Mouse (Mus musculus): Measurements from ENCODE around the gene Ankrd12.

Gene Ankrd12

GRCm38 (mm10) chr17:65967751-65968150, 109.1 kb downstream of the Ankrd12 start:
- DNase-seq (ENCODE audit: low read depth, low spot score), result no peak

- DNase-seq (ENCODE audit: low read depth, low spot score), result no peak
Observed at GRCm38 (mm10) chr17:65962263-65962662, 114.6 kb downstream of the Ankrd12 start.

- DNase-seq (ENCODE audit: low read depth, low spot score), result no peak
Observed at GRCm38 (mm10) chr17:65961606-65962136, 115.2 kb downstream of the Ankrd12 start.

GRCm38 (mm10) chr17:65959011-65959410, 117.9 kb downstream of the Ankrd12 start:
- no peak for DNase-seq (ENCODE audit: low read depth, low spot score)

- DNase-seq (ENCODE audit: low read depth, low spot score), result no peak
Observed at GRCm38 (mm10) chr17:65958366-65958765, 118.5 kb downstream of the Ankrd12 start.

GRCm38 (mm10) chr17:65957782-65958325, 119.0 kb downstream of the Ankrd12 start:
- DNase-seq (ENCODE audit: low read depth, low spot score), result no peak

GRCm38 (mm10) chr17:65956993-65957781, 119.7 kb downstream of the Ankrd12 start:
- no peak for DNase-seq (ENCODE audit: low read depth, low spot score)

- DNase-seq (ENCODE audit: low read depth, low spot score), result no peak
Observed at GRCm38 (mm10) chr17:65956140-65956539, 120.7 kb downstream of the Ankrd12 start.

- DNase-seq (ENCODE audit: low read depth, low spot score), result no peak
Observed at GRCm38 (mm10) chr17:65953959-65954358, 122.9 kb downstream of the Ankrd12 start.

GRCm38 (mm10) chr17:65952083-65952482, 124.8 kb downstream of the Ankrd12 start:
- no peak for DNase-seq (ENCODE audit: low read depth, low spot score)

GRCm38 (mm10) chr17:65950622-65951404, 126.1 kb downstream of the Ankrd12 start, which contains the start of gene Twsg1:
Twsg1 (minus strand) TSS chr17:65951226.
- peak; percentile 92 for DNase-seq (ENCODE audit: low read depth, low spot score)

GRCm38 (mm10) chr17:65950183-65950582, 126.7 kb downstream of the Ankrd12 start:
- DNase-seq (ENCODE audit: low read depth, low spot score), result no peak

- no peak for DNase-seq (ENCODE audit: low read depth, low spot score)
Observed at GRCm38 (mm10) chr17:65947307-65947706, 129.6 kb downstream of the Ankrd12 start.

- no peak for DNase-seq (ENCODE audit: low read depth, low spot score)
Observed at GRCm38 (mm10) chr17:65945420-65945819, 131.5 kb downstream of the Ankrd12 start.

GRCm38 (mm10) chr17:65942394-65942793, 134.5 kb downstream of the Ankrd12 start:
- no peak for DNase-seq (ENCODE audit: low read depth, low spot score)

GRCm38 (mm10) chr17:65941275-65941674, 135.6 kb downstream of the Ankrd12 start:
- no peak for DNase-seq (ENCODE audit: low read depth, low spot score)

GRCm38 (mm10) chr17:65940221-65940620, 136.7 kb downstream of the Ankrd12 start:
- no peak for DNase-seq (ENCODE audit: low read depth, low spot score)

GRCm38 (mm10) chr17:65939461-65940192, 137.3 kb downstream of the Ankrd12 start:
- no peak for DNase-seq (ENCODE audit: low read depth, low spot score)

GRCm38 (mm10) chr17:65937671-65938070, 139.2 kb downstream of the Ankrd12 start:
- DNase-seq (ENCODE audit: low read depth, low spot score), result no peak

- no peak for DNase-seq (ENCODE audit: low read depth, low spot score)
Observed at GRCm38 (mm10) chr17:65933741-65934140, 143.1 kb downstream of the Ankrd12 start.

- no peak for DNase-seq (ENCODE audit: low read depth, low spot score)
Observed at GRCm38 (mm10) chr17:65931525-65931924, 145.4 kb downstream of the Ankrd12 start.
